Mouse (Mus musculus) embryonic facial prominence, embryonic 11.5 days (tissue): ENCODE data around the gene Itm2b. TPM values are rescaled to one million over a fixed set of nuclear protein-coding genes. Genes with fewer than 3 reads are reported as not detected.
A peak's percentile ranks its signal among the peaks of the same experiment; 100 is the strongest.

Experiments
- ATAC-seq: fragments of 200-750 bp; cut with Nextera tagmentation; replicated peaks from 2 replicates; pipeline ENCODE4 v1.8.0; 2017; ENCODE audit warnings: low read depth; ENCODE audit not compliant: insufficient number of reproducible peaks, low FRiP score, low TSS enrichment
- DNase-seq: peaks from one replicate; pipeline ENCODE4 v3.0.0-alpha.2; 2015; ENCODE audit warnings: low spot score
- H3K27ac ChIP-seq: fragments of 300-500 bp; sonication (generic); replicated peaks from 2 replicates; pipeline ENCODE4 v1.5.1; 2014; ENCODE audit warnings: mild to moderate bottlenecking, low read depth, low read length, control low read depth
- H3K27me3 ChIP-seq: fragments of 300-500 bp; sonication (generic); 2 replicates; pipeline ENCODE4 v1.6.1; 2014; ENCODE audit warnings: mild to moderate bottlenecking, low read length, moderate library complexity, mixed read lengths; ENCODE audit not compliant: control insufficient read depth, insufficient read depth
- H3K36me3 ChIP-seq: fragments of 300-500 bp; sonication (generic); replicated peaks from 2 replicates; pipeline ENCODE4 v1.6.1; 2014; ENCODE audit warnings: low read depth, mild to moderate bottlenecking, low read length, moderate library complexity, mixed read lengths; ENCODE audit not compliant: control insufficient read depth, insufficient read depth
- H3K4me1 ChIP-seq: fragments of 300-500 bp; sonication (generic); 2 replicates; pipeline ENCODE4 v1.6.1; 2014; ENCODE audit warnings: low read length, mixed read lengths; ENCODE audit not compliant: control insufficient read depth, insufficient read depth
- H3K4me2 ChIP-seq: fragments of 300-500 bp; sonication (generic); 2 replicates; pipeline ENCODE4 v1.6.1; 2014; ENCODE audit warnings: low read depth, mild to moderate bottlenecking, control low read depth, low read length, moderate library complexity
- H3K4me3 ChIP-seq: fragments of 300-500 bp; sonication (generic); 2 replicates; pipeline ENCODE4 v1.5.1; 2014; ENCODE audit warnings: low read depth, low read length, control low read depth
- H3K9ac ChIP-seq: fragments of 300-500 bp; sonication (generic); replicated peaks from 2 replicates; pipeline ENCODE4 v1.6.1; 2014; ENCODE audit warnings: mild to moderate bottlenecking, control low read depth, low read length
- H3K9me3 ChIP-seq: fragments of 300-500 bp; sonication (generic); replicated peaks from 2 replicates; pipeline ENCODE4 v1.6.1; 2016; ENCODE audit warnings: mild to moderate bottlenecking, low read length, inconsistent platforms, mixed read lengths; ENCODE audit not compliant: control insufficient read depth
- WGBS: fragments of 180-500 bp; shearing (Covaris S2); extraction: QIAGEN DNeasy Blood & Tissue Kit; methylation state at CpG from one replicate; pipeline ENCODE4 v1.1.7; 2014; 5-methylcytosine and 5-hydroxymethylcytosine counted together
- polyA plus RNA-seq: library from polyadenylated mRNA; unstranded; fragments of >200 nt; fragmentation: Nextera tagmentation; extraction: Ambion mirVana; gene quantifications from 2 replicates; pipeline ENCODE4 v1.2.1, GENCODE M21; 2014

The Itm2b gene
- polyA plus RNA-seq, 1 experiment from 2014 or later, result 378 TPM

DNA sequence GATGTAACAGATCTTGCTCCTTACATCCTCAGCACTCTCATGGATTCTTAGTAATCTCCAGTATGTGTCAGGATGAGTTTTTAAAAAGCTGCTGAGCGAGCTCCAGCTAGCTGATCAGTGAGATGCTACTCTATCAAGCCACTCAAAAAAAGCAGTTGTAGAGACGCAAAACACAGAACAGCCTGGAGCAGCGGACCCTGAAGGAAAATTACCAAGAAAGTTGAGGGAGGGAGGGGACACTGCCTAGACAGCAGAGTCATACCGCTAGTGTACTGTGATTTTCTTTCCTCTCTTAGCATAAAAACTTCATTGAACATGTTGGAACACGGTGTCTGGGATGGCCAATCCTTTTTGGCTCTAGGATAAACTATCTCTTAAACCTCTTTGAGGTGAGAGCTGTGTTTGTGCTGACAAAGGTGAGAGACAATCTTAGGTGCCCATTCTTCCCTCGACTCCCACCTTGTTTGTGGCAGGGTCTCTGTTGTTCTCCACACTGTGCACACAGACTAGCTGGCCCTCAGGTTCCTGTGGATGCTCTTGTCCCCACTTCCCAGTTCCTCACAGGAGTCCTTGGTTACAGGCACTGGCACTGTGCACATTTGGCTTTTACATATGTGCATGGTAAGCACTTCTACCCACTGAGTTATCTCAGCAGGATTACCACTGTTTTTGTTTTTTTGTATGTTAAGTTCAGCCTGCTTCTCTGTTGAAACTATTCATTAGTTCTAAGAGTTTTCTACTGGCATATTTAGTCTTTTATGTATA lies 48.6 kb downstream of the Itm2b start:
- 72% methylated on average over 6 of the region's 6 CpGs for WGBS
- Histone ChIP-seq H3K27ac (no peak overlapping the region), H3K27me3 (no peaks in the 10 kb centered on the region), H3K4me3 (no peak overlapping the region), H3K4me1 (no peaks in the 10 kb centered on the region), H3K4me2 (no peak overlapping the region), H3K9me3 (no peaks in the 10 kb centered on the region), H3K36me3 (no peaks in the 10 kb centered on the region), H3K9ac (no peak overlapping the region)
- no peak for DNase-seq
- ATAC-seq, result no peak

DNA sequence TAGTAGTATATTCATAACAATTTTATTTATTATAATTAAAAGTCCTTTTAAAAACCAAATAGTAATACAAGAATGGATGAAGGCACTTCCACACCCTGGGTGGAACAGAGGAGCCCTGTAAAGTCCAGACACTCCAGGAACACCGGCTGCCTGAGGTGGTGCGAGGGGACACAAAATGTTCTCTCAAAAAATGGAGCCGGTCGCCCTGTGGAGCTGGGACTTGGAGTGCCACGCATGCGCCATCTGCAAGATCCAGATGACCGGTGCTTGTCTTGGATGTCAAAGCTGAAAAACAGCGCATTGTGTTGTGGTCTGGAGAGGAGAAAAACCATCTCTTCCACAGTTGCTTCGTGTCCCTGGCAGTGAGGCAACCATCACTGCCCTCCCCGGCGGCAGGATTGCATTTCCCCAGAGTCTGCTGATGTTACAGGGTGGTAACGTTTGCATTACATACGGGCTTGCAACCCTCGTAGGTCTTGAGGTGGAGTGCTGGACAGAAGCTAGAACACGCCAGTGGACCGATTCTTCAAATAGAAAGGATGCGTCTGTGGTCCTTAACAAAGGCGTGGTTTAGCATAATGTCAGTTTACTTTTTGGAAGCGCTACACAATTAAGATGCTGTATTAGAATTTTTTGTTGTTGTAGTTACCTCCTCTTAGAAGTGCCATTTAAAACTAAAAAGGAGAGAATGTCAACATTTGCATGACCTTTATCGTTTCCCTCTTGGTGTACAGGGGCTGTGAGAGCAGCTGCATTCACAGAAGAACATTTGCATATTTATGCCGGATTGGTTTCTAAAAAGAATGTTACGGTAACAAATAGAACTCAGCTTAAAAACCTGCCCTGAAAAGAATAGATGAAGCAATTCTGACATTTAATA lies 49.9 kb downstream of the Itm2b start:
- Histone ChIP-seq H3K27me3 (no peaks in the 10 kb centered on the region), H3K9ac (no peak overlapping the region), H3K9me3 (no peaks in the 10 kb centered on the region), H3K27ac (no peak overlapping the region), H3K36me3 (no peaks in the 10 kb centered on the region), H3K4me2 (no peak overlapping the region), H3K4me3 (no peak overlapping the region), H3K4me1 (no peaks in the 10 kb centered on the region)
- DNase-seq (no peak), ATAC-seq (no peak)
- WGBS, result 82% methylated on average over 22 of the region's 22 CpGs

DNA sequence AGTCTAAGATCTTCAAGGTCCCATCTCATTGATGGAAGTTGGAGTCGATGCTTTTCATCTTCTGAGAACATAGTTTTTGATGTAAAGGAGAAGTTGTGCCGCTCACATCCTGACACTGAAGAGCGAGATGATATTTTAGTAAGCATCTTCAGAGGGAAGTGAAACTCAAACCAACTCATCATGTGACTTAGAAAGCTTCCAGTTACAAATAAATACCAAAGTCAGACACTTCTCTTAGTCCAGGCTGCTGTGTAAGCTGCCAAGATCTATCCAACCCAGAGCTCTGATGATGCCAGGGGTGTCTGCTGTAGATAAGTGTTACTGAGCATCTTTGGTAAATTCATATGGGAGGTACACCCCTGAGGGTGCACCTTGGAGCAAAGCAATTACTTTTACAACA lies 51.2 kb downstream of the Itm2b start:
- no peak for DNase-seq
- ATAC-seq, result no peak
- H3K4me3 ChIP-seq, result no peak overlapping the region
- H3K27me3 ChIP-seq, result no peaks in the 10 kb centered on the region
- no peak overlapping the region for H3K27ac ChIP-seq
- H3K36me3 ChIP-seq, result no peaks in the 10 kb centered on the region
- H3K4me1 ChIP-seq, result no peaks in the 10 kb centered on the region
- no peak overlapping the region for H3K9ac ChIP-seq
- no peak overlapping the region for H3K4me2 ChIP-seq
- H3K9me3 ChIP-seq, result no peaks in the 10 kb centered on the region
- WGBS, result 89% methylated on average over 3 of the region's 3 CpGs

DNA sequence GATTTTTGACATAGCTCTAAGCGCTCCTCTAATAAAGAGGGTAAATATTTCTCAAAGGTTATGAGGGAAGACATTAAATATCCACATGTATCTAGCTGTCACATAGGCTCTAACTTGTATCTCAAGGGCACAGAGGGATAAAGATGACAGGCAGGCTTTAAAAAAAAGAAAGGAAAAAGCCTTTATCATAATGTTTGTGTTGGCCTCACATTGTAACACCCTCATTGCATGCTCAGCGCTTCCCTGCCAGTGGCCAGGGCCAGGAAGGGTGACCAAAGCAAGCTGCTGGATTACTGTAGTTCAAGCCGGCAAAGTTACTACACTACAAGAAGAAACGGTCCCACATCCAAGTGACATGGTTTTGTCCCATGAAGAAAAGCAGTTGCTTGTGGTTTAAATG lies 53.7 kb downstream of the Itm2b start:
- no peaks in the 10 kb centered on the region for H3K4me1 ChIP-seq
- H3K9ac ChIP-seq, result no peak overlapping the region
- no peaks in the 10 kb centered on the region for H3K36me3 ChIP-seq
- no peaks in the 10 kb centered on the region for H3K9me3 ChIP-seq
- DNase-seq, result no peak
- 92% methylated on average over 4 of the region's 4 CpGs for WGBS
- no peak for ATAC-seq
- H3K27me3 ChIP-seq, result no peaks in the 10 kb centered on the region
- H3K4me2 ChIP-seq, result no peak overlapping the region
- H3K4me3 ChIP-seq, result no peak overlapping the region
- H3K27ac ChIP-seq, result no peak overlapping the region

DNA sequence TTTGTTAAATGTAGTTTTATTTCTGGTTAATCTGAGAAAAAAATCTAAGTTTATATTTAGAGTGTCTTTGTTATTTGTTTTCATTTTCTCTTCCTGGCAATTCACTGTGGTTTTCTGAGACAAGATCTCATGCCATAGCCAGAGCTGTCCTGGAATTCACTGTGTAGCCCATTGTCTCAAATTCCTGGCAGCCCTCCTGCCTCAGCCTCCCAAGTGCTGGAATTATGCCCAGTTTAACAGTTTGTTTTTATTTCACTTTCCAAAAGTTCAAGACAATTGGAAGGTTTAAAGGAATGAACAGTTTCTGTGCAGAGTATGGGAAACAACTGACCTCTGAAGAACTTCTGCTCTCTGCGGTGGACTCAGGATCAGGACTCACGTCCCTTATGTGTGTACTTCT lies 55.2 kb downstream of the Itm2b start:
- 86% methylated on average over 2 of the region's 2 CpGs for WGBS
- Histone ChIP-seq H3K4me1 (no peaks in the 10 kb centered on the region), H3K4me2 (no peak overlapping the region), H3K36me3 (no peaks in the 10 kb centered on the region), H3K9me3 (no peaks in the 10 kb centered on the region), H3K9ac (no peak overlapping the region), H3K27me3 (no peaks in the 10 kb centered on the region), H3K4me3 (no peak overlapping the region), H3K27ac (no peak overlapping the region)
- ATAC-seq, result no peak
- no peak for DNase-seq

DNA sequence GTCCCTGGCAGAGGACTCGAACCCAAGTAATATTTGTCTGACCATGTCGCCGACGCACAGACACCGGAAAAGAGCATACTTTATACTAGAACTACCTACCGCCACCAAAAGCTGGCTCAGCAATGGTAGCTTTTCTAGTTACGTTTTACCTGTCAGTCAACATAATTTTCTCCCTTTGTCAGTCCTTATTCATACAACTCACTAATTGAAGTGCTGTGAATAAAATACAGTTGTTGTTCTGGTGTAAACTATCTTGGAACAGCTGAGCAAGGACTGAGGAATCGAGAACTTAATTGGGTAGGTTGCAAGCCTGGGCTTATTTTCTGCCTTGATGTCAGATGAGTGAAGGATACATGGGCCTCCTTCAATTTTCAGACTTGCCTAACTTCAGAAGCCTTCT lies 58.6 kb downstream of the Itm2b start:
- no peaks in the 10 kb centered on the region for H3K27me3 ChIP-seq
- H3K4me2 ChIP-seq, result peak overlapping the region; percentile 94
- peak overlapping the region; percentile 70 for H3K9ac ChIP-seq
- H3K4me1 ChIP-seq, result no peaks in the 10 kb centered on the region
- no peak for DNase-seq
- no peaks in the 10 kb centered on the region for H3K36me3 ChIP-seq
- no peak for ATAC-seq
- peak overlapping the region; percentile 80 for H3K27ac ChIP-seq
- H3K4me3 ChIP-seq, result peak overlapping the region; percentile 90
- no peaks in the 10 kb centered on the region for H3K9me3 ChIP-seq
- WGBS, result 8% methylated on average over 8 of the region's 8 CpGs

DNA sequence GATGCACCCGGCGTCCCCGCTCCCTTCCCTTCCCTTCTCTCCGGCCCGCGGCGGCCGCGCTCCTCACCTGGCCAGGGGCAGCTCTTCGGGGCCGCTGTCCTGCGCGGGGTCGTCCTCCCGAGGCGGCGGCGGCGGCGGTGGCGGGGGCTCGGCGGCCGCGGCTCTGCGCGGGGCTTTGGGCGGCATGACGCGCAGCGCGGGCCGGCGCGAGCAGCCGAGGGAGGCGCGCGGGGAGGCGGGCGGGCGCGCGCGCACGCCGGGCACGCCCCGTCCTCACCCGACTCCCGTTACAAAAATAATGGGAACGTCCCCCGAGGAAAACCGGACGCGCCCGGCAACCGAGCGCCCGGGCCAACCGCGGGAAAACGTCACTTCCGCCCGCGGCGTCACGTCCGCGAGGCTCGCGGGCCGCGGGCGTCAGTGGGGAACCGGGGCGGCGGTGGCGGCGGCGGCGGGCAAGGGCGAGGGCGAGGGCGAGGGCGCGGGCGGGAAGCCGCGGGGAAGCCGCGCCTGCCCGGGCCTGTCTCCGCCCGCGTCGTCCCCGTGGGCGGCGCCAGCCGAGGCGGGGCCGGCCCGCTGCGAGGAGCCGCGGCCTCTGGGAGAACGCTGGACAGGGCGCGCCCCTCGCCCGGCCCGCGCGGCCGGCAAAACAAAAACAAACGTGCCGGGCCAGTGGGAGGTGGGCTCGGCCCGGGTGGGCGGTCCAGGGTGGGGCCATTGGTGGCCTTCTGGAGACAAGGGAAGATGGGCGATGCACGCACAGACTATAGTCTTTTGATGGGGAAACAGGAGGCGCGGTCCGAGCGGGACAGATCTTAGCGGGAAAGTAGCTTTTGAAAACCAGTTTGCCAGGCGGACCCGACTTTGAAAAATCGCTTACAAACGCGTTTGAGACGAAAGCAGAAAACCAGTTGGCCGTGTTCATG lies 59.4 kb downstream of the Itm2b start, which contains the start of gene Rb1:
TSS of gene Rb1 (minus strand) at position 367 of the 926 bp plus-strand sequence.
- Histone ChIP-seq H3K4me1 (no peaks in the 10 kb centered on the region), H3K36me3 (no peaks in the 10 kb centered on the region), H3K9ac (peak within 1 kb of the TSS; percentile 70), H3K4me3 (peak within 1 kb of the TSS; percentile 90), H3K27me3 (no peaks in the 10 kb centered on the region), H3K9me3 (no peaks in the 10 kb centered on the region), H3K4me2 (peak within 1 kb of the TSS; percentile 94), H3K27ac (peak within 1 kb of the TSS; percentile 80)
- DNase-seq, result peak; percentile 83
- under 1% methylated on average over 89 of the region's 135 CpGs for WGBS
- peak; percentile 92 for ATAC-seq
